Mouse (Mus musculus) liver, postnatal 0 days (tissue): Measurements from ENCODE around the gene Ppp6r3.

Experiments used
- CTCF ChIP-seq: sonication (generic); IDR thresholded peaks from 2 replicates; pipeline ENCODE4 v1.5.1; 2016; ENCODE audit warnings: antibody characterized with exemption, low read depth
- EP300 ChIP-seq: IDR thresholded peaks from 2 replicates; pipeline ENCODE4 v1.6.1; 2016; ENCODE audit warnings: antibody characterized with exemption, low read depth, mild to moderate bottlenecking

- no peak for TF ChIP-seq CTCF
- no peak for TF ChIP-seq EP300
Measured at GRCm38 (mm10) chr19:3576451-3577264, 1.1 kb upstream of the Ppp6r3 start.
